Mouse (Mus musculus) adrenal gland, postnatal 14 days (tissue): ENCODE measurements around the gene Birc5. TPM values are rescaled to one million over a fixed set of nuclear protein-coding genes. Genes with fewer than 3 reads are reported as not detected.
"Not testable (repeated sequence)": the region's sequence is repeated elsewhere in the genome, so short reads cannot be mapped to it uniquely, and the experiment has no call there.

Experiments
- DNase-seq: peaks from one replicate; pipeline ENCODE4 v3.0.0; 2021; ENCODE audit warnings: mixed read lengths
- long read RNA-seq, 2 experiments: library from polyadenylated mRNA; stranded (forward); transcript quantifications; one replicate each; pipeline ENCODE4 v2.0.0; 2021
- total RNA-seq: library from RNA; stranded (reverse); gene quantifications from 2 replicates; pipeline ENCODE4 v1.2.3, GENCODE M21; 2021

Birc5 gene
- total RNA-seq, result 17.8 and 22.6 TPM in 2 replicates
- long read RNA-seq, experiment 1, transcript Birc5-201 (4 exons, 947 nt), result major isoform, 45 of 49 reads
- long read RNA-seq, experiment 1, partial matches to known transcripts, result 2 of 49 reads
- long read RNA-seq, experiment 1, other reads (novel, unspliced or antisense), result 1 of 49 reads
- long read RNA-seq, experiment 2, transcript Birc5-201 (4 exons, 947 nt), result major isoform, 33 of 39 reads
- long read RNA-seq, experiment 2, partial matches to known transcripts, result 2 of 39 reads
- long read RNA-seq, experiment 2, other reads (novel, unspliced or antisense), result 4 of 39 reads

- peak; percentile 98 for DNase-seq
Measured at GRCm38 (mm10) chr11:117848985-117849671, at the start of gene Birc5. Birc5 (plus strand) TSS chr11:117849251.

- DNase-seq, result no peak
Measured at GRCm38 (mm10) chr11:117800038-117800437, 49.0 kb upstream of the Birc5 start.

DNA sequence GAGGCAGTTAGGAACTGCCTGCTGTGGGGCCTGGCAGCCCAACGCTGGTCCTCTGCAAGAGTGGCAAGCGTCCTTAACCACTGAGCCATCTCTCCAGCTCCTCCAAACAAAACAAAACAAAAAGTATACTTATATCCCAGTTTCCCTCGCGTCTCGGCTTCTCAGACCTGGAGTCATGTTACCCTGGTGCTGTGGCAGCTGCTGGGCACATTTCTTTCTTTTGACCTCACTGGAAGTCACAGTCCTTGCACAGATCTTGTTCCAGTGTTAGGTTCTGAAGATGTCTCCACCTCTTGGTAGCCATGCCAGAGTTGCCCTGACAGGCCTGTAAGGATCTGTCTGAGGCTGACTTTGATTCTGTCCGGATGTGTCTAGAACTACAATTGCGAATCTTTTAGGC, 47.4 kb upstream of the Birc5 start:
- no peak for DNase-seq

- DNase-seq, result no peak
Measured at GRCm38 (mm10) chr11:117803166-117803688, 45.8 kb upstream of the Birc5 start.

DNA sequence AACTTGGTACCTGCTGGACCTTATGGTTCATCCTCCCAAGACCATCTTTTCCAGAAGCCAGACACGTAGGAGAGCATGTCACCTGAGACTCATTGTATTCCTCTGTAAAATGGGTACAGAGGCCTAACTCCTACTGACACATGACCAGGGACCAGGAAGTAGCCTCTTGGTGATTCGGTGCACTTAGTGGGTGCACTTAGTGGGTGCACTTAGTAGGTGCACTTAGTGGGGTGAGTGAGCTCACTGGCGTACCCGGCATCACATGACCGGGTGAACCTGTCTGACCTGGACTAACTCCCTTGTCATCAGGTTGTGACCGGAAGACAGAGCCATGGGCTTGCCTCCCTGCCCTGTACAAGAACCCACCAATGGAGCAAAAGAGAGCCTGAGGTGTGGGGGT, 42.3 kb upstream of the Birc5 start:
- no peak for DNase-seq

DNA sequence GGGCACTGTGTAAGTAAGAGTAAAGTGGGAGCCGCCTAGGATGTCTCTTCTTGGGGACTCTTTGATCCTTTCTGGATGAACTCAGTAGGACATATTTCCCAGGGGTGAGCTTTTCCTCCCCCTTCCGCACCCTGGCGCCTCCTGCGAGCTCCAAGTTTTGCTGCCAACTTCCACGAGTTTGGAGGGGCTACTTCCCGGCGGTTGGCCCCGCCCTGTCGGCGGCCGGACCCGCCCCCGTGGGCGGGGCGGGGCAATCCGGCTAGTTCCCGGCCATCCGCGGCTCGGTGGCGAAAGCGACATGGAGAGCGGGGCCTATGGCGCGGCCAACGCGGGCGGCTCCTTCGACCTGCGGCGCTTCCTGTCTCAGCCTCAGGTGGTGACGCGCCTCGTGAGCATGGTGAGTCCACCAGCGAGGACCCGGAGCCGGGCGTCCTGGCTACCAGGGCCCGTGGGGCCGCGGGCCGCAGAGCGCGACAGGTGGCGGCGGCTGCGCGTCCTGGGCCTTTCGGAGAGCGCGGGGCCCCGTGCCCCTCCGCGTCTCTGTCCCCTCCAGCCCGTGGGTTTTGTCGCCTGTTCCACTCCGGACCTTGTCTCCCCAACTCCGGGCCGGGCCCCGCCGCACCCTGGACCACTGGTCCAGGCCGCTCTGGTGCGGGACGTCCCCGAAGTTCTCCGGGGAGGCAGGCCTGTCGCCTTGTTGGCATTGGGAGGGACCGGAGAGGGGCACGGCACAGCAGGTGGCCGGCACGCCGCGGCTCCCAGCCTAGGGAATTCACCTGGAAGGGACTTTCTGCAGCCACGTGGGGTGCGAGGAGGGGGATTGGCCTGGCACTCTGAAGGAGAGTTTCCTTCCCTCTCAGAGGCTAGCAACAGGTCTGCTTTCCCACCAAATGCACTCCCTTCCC, 39.4 kb upstream of the Birc5 start, which contains the start of the genes Gm20708 and Syngr2:
Gene Gm20708, plus strand, starts transcription at position 262 of the 905 bp plus-strand sequence.
Gene Syngr2, plus strand, starts transcription at position 262 of the 905 bp plus-strand sequence.
- DNase-seq, result peak; percentile 83

- peak; percentile 96 for DNase-seq
Measured at GRCm38 (mm10) chr11:117810401-117811046, 38.5 kb upstream of the Birc5 start.

- DNase-seq, result no peak
Measured at GRCm38 (mm10) chr11:117813867-117814266, 35.2 kb upstream of the Birc5 start.

DNA sequence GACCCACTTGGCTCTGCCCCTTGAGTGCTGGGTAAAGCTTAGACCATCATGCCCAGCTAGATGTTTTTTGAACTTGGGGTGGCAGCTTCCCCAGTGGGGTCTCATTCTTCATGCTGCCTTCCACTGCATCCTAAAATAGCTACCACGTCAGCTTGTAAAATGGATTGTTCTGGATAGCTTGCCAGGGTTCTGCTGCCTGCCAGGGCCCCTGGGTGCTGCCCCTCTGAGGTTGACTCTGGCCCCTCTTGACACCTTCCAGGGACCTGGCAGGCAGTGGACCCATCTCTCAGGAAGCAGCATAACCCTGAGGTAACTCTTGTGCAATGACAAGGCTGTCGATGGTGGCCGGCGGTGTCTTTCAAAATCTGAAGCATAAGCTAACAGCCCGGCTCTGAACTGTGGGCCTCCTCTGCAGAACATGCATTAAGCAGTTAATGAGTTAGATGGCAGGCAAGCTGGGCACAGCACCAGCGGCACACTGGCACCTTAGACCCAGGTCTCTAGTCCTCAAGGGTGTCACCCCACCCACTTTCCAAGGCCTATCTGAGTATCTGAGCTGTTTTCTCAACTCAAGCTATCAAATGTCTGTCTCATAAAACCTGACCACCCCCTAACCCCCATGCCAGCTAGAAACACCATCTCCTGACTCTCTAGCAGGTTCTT, 34.2 kb upstream of the Birc5 start:
- peak; percentile 4 for DNase-seq

- DNase-seq, result not testable (repeated sequence)
Measured at GRCm38 (mm10) chr11:117815850-117816249, 33.2 kb upstream of the Birc5 start.

- DNase-seq, result no peak
Measured at GRCm38 (mm10) chr11:117816389-117816996, 32.6 kb upstream of the Birc5 start.

GRCm38 (mm10) chr11:117819095-117819494, 30.0 kb upstream of the Birc5 start:
- no peak for DNase-seq

DNA sequence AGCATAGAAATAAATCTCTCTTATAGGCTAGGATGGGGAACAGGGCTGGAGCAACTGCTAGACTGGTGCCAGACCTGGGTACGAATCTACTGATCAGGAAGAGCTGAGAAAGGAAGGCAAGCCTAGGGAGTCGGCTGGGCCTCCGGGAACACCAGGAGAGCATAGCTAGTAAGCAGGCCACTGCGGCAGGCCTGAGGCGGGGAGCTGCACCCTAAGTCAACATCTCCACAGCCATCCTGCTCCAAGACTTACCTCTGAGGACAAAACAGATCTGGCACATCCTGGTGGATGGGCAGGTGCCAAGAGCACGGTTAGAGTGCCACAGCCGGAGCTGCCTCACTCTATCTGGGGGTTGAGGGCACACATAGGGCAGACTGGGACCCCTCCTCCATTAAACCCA, 28.9 kb upstream of the Birc5 start:
- DNase-seq, result no peak

DNA sequence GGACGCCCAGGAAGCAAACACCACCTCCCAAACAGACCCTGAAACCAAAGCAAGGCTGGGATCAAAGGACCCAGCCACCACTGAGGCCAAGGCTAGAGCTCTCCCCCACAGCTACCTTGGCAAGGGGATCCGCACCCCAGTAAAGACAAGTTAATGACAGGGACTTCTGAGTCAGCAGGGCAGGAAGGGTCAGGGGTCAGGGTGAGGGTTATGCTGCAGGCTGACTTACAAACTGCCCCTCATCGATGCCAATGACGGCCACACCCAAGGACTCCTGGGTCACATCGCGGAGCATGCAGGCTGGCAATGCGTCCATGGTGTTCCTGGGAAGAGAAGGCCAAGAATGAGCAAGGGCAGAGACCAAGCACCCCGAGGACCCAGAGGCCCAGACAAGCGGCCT, 27.2 kb upstream of the Birc5 start:
- DNase-seq, result peak; percentile 58

DNA sequence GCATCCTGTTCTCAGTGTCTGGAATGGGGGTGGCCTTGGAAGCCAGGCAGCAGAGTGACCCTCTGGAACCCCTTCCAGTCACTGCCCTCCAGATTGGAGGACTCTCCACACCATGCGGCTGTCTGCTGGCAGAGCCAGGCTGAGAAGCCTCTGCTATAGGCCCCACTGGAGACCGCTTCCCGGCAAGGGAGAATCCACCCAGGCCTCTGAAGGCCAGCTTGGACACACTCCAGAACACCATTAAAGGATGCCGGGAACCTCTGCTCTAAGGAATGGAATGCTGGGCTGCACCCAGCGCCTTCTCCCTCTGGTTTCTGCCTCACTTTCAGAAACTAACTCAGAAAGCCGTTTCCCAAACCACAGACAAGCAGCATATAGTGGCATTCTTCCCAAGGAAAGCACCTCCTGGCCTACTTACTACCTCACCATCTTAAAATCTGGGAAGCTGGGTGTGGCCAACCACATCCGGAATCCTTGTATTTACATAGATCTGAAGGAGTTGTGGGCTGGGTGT, 26.3 kb upstream of the Birc5 start:
- peak; percentile 32 for DNase-seq

DNA sequence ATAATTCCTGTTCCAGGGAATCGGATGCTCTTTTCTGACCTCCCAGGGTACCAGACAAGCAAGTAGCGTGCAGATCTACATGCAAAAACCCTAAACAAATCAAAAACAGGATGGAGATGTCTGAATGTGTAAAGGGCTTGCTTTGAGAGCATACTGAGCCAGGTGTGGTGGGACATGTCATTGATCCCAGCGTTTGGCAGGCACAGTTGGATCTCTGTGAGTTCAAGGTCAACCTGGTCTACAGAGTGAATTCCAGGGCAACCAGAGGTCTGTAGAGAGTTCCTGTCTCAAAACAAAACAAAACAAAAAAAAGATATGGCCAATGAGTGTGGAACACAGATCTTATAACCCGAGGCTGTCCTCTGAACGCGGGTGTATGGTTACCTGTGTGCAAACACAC, 25.6 kb upstream of the Birc5 start:
- peak; percentile 2 for DNase-seq

DNA sequence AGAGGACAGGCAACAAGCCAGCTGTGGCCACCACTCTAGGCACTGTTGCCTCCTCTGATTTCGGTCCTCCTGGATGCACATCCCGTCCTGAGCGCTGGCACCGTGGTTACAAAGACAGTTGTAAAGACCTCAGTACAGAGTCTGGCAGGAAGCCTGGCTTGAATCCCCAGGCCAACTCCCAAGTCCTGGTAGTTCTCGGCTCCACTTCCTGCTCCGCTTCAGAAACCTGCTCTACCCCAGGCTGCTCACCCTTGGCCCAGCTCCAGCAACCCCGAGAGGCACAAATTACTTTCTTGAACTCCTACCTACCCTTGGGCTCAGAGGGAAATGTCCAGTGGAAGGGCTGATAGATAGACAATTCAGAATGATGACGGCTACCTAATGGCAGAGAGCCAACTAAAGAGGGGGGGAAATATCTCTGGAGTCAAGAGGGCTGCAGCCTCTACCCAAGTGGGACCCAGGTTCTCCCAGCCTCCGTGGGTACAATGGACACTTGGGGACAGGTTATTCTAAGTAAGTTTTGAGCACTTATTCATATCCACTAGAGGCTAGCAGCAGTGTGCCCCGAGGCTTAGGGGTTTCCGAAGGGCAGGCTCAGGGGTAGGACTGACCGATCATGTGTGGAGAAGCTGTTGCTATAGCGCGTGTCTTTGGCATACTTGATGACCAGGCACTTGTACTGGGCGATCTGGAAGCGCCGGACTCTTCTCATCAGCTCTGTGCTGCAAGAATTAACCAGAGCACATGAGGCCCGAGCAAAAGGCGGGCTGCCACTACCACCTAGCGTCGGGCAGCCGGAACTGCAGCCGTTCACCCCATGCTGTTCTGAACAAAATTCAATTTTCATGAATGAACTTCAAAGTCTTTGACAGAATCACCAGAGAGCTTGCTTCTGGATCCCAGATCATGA, 24.7 kb upstream of the Birc5 start:
- peak; percentile 87 for DNase-seq

GRCm38 (mm10) chr11:117825333-117826101, 23.5 kb upstream of the Birc5 start, which contains the start of the genes Afmid and Tk1:
Afmid (plus strand) TSS chr11:117825924.
Tk1 (minus strand) TSS chr11:117826092.
- DNase-seq, result peak; percentile 85
